Mouse (Mus musculus) brain, embryonic 14.5 days (tissue): ENCODE measurements around the gene Abca1. TPM values are rescaled to one million over a fixed set of nuclear protein-coding genes. Genes with fewer than 3 reads are reported as not detected.

Experiments
- DNase-seq: peaks from one replicate; pipeline ENCODE4 v3.0.0-alpha.2; 2011; ENCODE audit warnings: low read depth
- CTCF ChIP-seq: fragments of 200-500 bp; IDR thresholded peaks from 2 replicates; pipeline ENCODE4 v1.5.1; 2012; ENCODE audit warnings: inconsistent platforms, mild to moderate bottlenecking, moderate library complexity, borderline replicate concordance; ENCODE audit not compliant: insufficient read depth, insufficient read length; ENCODE audit errors: extremely low read depth
- POLR2A ChIP-seq: fragments of 200-500 bp; IDR thresholded peaks from 2 replicates; pipeline ENCODE4 v1.6.1; 2012; ENCODE audit warnings: mild to moderate bottlenecking, inconsistent platforms, borderline replicate concordance; ENCODE audit not compliant: poor library complexity, insufficient read depth, insufficient read length, severe bottlenecking; ENCODE audit errors: extremely low read depth
- polyA plus RNA-seq: library from polyadenylated mRNA; depleted of rRNA; stranded (reverse); fragments of >200 nt; gene quantifications from 2 replicates; pipeline ENCODE4 v1.2.3, GENCODE M21; 2012

The Abca1 gene
- polyA plus RNA-seq, 1 experiment: 15.9 TPM

DNA sequence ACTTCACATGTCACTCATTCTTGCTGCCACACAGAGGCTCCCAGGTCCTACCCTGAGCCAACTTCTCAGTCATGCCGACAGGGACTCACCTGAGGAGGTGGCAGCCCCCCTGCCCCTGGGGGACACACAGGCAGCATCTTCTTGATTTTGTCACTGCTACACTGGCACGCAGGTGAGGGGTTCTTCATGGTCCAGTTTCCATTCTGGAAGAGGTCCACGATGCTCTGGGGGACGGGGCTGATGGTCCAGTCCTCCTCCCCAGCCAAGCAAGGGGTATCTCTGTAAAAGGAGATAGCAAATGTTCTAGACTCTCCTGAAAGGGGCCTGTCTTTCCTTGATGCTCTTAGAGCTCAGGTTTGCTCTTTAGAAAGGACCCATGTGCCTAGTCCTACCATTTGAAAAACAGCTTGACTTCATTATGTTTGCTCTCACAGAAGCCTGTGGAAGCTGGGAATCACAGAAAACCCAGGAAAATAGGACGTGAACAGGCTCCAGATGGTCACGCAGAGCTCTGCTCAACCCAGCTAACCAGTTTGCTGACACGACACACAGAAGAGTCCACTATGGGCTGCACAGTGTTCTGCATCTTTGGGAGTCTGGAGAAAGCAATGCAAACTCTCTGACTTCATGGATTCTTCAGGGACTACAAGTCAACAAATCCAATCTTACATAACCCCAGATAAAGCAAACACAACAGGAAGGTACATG is 97.2 kb downstream of the Abca1 start:
- TF ChIP-seq CTCF: no peak
- no peak for TF ChIP-seq POLR2A
- DNase-seq: no peak

DNA sequence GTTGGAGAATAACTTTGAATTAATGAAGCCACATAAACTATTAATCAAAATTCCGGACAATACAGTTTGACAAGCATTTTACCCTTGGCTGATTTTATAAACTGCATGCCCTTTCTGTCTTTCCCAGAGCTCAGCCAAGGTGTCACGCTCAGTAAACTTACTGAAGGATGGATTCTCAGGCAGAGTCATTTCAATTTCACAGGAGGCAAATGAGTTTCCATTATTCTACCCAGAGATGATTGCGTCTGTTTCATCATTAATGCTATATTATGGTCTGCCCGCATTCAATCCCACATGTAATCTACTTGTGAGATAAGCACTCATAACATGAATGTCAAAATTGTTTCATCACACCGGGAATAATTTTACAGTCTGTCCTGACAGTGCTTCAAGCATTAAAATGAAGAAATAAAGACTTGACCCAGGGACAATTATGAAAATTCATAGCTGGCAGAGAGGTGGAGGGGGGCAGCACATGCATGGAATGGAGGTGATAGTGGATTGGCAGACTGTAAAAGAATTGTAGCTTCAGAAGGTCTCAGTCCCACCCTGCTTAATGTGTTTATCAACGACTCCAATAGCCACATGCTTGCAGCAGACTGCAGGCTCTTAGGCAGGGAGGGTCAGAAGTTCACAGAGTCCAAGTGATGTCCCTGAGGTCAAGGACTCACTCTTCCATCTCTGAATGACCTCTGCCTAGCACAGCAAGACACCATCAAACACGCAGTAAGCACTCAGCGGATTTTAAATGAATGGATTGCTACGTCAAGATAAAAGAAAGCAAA is 113.3 kb downstream of the Abca1 start:
- TF ChIP-seq CTCF: no peak
- TF ChIP-seq POLR2A: no peak
- DNase-seq: peak; percentile 54

DNA sequence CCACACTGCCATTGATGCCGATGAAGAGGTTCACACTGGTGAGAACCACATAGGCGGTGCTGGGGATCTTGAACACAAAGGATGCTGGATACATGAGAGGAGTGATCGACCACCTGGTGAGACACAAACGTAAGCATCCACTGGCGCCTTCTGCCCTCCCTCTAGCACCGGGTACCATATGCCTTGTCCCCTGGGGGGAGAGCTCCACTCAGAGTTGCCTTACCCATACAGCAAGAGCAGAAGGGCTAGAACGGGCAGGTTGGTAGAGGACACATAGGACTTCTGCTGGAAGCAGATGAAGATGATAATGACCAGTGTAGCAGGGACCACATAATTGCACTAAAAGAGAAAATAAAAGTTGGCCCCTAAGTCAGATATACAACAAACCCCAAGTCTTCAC is 113.9 kb downstream of the Abca1 start:
- TF ChIP-seq CTCF (no peak), POLR2A (no peak)
- no peak for DNase-seq

DNA sequence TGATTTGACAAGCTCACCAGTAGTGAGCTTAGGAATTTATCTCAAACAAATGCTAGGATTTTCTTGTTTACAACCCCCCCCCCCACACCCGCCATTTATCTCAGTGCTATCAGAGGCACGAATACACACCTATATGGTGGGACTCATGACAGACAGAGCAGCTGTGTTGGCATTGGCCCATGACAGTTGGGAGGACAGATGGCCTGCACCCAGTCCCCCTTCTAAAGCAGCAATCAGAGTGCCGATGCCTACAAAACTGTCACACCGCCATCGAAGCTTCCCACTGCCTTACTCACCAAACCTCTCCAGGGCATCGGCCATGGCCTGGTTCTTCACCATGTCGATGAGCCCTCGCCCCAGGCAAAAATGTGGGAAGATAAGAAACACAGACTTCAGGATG is 115.9 kb downstream of the Abca1 start:
- peak; percentile 70 for DNase-seq

DNA sequence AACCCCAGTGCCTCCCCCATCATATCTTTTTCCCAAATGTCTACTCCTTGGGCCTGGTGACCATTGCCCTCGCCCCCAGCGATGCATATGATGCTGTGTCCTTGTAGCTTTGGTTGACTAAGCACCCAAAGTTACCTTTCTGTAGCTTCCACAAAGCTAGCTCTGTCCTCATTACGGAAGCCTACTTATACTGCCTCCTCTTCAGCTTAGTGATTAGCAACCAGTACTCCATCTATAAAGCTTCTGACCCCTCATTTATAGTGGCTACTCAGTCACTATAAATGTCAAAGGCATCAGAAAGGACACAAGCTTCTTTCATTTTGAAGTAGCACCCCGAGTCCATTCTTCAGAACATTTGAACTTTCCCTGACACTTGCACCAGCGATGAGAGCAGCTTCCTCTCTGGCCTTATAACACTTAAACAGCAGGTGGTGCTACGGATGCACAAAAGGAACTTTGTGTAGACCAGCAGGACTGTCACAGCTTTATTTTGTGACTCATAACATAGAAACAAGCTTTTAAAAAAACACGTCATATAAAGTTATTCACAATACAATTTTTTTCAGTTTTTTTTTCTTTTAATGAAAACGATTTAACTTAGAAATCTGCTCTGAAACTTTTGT is 129.3 kb downstream of the Abca1 start:
- TF ChIP-seq CTCF: peak; percentile 52; the same call in 1 of the 2 replicates
- TF ChIP-seq POLR2A: no peak
- DNase-seq: peak; percentile 67

More for the DNA sequence above, 115.9 kb downstream of the Abca1 start:
- no peak for TF ChIP-seq POLR2A
- TF ChIP-seq CTCF: no peak

DNA sequence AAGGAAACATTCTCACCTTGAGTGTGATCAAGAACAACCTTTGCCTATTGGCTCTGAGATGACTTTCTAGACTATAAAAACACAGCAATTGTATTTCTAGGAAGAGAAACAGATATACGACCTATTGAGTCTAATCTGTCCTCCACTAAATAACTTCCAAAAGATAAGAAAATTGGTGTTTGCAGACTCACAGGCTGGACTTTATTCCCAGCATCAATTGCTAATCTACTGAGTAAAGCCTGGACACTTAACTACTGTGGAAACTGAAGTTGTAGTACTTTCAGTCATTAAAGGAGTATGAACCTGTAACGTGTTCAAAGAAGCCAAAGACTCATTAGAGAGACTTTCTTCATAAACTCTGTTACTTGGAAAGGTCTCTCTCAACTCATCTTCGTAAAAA is 131.9 kb downstream of the Abca1 start:
- TF ChIP-seq POLR2A (no peak), CTCF (no peak)
- DNase-seq: no peak

DNA sequence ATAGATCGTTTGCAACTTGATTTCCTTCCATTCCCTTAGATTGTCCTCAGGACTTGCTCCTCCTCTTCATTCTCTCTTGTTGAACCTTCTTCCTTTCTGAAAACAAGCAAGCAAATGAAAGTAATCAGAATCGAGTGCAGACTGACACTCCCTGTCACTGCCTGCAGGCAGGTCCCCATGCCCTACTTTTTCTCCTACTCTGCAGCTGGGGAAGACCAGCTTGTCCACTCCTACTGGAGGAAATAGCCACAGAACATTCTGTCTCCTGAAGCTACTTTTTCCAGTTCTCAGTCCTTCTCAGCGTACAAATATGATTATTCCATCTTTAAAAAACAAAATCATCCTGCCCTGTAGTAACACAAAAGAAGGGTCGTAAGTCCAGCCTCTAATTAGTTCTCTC is 135.3 kb downstream of the Abca1 start:
- no peak for DNase-seq
- no peak for TF ChIP-seq POLR2A
- TF ChIP-seq CTCF: no peak

DNA sequence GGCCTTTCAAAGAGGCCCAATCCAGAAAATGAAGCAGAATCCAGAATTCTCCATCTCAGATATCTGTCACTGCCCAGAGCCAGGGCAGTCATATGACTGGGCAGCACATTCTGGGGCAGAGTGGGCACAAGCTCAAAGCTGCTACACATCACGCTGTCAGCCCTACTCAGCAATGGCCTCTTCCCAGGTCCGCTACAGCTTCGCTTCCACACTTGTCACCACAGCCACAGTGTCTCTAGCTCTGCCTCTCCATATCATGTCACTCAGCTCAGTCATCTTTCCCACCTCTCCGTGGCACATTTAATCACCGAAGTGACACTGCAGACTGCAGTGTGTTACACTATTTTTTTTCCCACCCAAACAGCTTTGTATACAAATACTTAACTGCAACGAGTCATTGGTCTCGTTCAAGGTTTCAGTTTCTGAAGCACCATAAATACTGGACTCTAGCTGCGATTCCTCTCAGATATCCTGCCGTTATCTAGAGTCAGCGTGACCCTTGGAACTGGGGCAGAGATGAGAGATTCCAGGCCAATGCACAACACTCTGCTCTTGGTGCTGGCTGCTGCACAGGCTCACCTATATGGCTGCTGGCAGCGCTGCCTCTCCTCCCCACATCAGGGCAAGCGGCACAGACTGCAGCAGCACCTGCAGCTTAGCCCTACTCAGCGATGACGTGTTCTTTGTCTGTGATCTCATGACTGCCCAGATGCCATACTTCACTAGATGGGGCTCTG is 136.3 kb downstream of the Abca1 start:
- TF ChIP-seq POLR2A: no peak
- TF ChIP-seq CTCF: no peak
- no peak for DNase-seq

DNA sequence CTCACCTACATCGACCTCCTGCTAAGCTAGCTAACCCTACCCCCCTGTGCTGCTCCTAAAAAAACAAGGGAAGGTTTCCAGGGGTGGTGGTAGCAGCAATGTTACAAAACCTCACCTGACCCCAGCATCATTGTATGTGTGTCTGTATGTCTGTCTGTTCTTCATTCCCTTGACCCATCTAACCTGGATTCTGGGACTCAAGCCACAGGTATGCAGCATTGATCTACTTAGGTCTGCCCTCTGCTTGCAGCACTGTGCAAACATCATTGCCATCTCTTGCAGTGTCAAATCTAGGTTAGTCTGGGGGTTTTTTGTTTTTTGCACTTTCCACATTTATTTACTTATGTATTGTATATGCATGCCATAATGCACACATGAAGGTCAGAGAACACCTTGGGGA is 141.3 kb downstream of the Abca1 start:
- no peak for DNase-seq
- TF ChIP-seq CTCF (no peak), POLR2A (no peak)

DNA sequence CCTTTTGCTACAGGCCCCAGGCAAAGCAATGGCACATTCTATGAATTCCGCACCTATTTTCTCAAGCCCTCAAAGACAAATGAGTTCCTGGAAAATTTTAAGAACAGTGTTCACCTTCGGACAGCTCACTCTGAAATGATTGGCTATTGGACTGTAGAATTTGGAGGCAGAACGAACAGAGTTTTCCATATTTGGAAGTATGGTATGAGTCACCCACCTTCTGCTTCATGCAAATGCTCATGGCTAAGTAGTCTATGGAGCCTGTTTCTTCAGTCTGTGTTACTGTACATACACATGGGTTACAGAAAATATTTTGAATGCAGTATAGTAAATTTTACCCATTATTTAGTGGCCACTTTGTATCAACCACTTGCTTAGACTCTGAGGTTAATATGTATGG is 144.7 kb downstream of the Abca1 start:
- TF ChIP-seq CTCF (no peak), POLR2A (no peak)

DNA sequence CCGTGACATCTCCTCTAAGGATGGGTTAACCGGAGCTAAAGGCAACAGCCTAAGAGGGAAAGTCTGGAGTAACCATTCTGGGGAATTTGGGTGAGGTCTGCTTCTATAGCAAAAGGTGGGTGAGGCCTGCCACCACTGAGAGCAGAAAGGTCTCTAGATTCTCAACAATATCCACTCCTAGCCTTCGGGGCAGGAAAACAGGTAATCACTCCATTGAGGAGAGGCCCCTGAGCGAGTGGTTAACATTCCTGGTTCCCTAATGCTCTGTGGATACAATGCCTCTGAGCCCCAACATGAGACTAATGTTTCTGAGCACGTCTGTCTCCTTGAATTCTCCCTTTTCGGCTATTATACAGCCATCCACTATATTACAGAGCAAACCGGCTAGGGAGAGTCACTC is 145.3 kb downstream of the Abca1 start:
- DNase-seq: no peak
- TF ChIP-seq CTCF (no peak), POLR2A (no peak)

More for the DNA sequence above, 144.7 kb downstream of the Abca1 start:
- no peak for DNase-seq

DNA sequence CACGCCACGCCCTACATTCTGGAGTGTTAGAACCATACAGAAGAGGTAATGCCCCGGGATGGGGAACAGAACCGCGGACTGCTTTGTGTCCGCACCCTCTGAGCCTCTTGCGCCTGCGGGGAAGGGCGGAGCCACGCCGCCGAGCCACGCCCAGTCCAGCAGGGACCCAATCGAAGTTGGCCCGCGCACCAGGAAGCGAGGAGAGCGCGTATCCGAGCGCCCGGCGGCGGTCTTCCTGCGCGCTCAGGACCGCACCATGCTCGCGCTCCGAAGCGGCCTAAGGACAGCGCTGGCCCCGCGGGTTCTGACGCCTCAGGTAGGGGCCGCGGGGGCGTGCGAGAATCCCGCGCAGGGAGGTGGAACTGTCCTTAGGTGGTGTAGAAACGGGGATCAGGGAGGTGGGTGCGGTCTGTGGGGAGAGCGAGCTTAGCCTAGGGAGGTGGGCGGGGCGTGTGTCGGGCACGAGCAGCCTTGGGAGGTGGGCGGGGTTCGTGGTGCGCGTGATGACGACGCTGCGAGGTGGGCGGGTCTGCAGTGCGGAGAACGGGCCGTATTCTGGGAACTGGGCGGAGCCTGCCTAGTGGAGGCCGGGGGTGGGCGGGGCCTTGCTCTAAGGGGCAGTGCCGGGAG is 147.8 kb downstream of the Abca1 start, which contains the start of gene Nipsnap3b:
Nipsnap3b (plus strand) TSS at position 149 of the 630 bp plus-strand sequence.
- peak; percentile 99 for DNase-seq
- TF ChIP-seq POLR2A (peak; percentile 83), CTCF (no peak)
